Mouse (Mus musculus): Measurements from ENCODE around the gene AF067061. TPM values are rescaled to one million over a fixed set of nuclear protein-coding genes. Genes with fewer than 3 reads are reported as not detected.
"Not testable (repeated sequence)": the region's sequence is repeated elsewhere in the genome, so short reads cannot be mapped to it uniquely, and the experiment has no call there.

AF067061 gene
- not detected for total RNA-seq (2021)
- long read RNA-seq, experiment 1 = 0 reads
- long read RNA-seq, experiment 2 = 0 reads

DNA sequence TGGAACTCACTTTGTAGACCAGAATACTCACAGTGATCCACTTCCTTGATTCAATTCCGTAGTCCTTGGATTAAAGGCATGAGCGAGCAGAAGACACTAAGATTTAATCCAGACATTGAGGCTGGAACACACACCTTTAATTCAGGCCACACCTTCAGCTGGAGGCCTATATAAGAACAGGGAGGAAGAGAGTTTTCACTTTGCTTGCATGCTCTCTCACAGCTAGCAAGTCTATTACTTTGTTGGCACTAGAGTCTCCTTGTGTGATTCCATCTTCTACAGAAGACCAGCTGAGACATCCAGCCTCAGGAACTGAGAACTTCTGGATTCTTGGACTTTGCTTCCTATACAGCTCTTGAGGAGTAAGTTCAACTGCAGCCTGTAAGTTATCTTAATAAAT, at the start of gene AF067061:
Gene AF067061, plus strand, starts transcription at position 245 of the 400 bp plus-strand sequence.
- intact Hi-C loops (cut with DNase I; ENCODE audit: low total_unique reads); DNase-seq: not testable (repeated sequence)

DNA sequence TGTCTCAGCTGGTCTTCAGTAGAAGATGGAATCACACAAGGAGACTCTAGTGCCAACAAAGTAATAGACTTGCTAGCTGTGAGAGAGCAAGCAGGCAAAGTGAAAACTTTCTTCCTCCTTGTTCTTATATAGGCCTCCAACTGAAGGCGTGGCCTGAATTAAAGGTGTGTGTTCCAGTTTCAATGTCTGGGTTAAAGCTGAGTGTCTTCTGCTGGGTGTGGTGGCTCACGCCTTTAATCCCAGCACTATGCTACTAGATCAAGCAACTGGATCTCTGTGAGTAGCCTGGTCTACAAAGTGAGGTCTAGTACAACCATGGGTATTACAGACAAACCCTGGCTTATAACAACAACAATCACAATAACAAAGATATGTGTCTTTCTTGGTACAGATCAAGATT, 47.1 kb upstream of the AF067061 start, which contains the start of gene Gm21762:
Gene Gm21762, minus strand, starts transcription at position 101 of the 400 bp plus-strand sequence.
- DNase-seq; intact Hi-C loops (cut with DNase I; ENCODE audit: low total_unique reads): not testable (repeated sequence)

- DNase-seq; intact Hi-C loops (cut with DNase I; ENCODE audit: low total_unique reads): not testable (repeated sequence)
Observed at GRCm38 (mm10) chr13:120220922-120221321, 42.0 kb upstream of the AF067061 start.

DNA sequence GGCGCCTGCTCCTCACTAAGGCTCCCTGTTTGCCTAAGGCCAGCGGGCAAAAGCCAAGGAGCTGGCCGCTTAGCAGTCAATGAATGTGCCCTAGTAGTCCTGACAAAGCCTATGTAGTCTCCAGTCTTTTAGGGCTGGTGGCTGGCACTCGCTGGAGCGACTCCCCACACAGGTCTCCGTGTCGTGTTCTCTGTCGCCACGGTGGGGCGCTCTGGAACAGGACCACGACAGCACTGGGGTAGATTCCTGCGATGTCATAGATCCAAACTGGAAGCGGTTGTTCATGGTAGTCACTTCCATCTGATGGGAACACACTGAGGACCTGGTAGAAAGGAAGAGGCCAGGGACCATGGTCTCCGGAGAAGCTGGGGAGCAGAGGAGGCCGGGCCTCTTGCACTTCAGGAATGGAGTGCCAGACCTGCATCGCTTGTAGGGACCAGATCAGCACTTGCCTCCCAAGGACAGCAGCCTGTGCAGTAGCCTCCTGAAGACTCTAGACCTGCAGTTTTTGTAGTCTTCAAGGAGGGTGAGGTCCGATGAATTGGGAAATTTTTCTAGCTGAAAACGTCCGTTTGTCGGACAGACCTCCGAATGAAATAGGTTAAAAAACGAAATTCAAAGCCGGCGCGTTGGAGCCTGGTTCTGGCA, 39.8 kb upstream of the AF067061 start:
- DNase-seq; intact Hi-C loops (cut with DNase I; ENCODE audit: low total_unique reads): not testable (repeated sequence)

DNA sequence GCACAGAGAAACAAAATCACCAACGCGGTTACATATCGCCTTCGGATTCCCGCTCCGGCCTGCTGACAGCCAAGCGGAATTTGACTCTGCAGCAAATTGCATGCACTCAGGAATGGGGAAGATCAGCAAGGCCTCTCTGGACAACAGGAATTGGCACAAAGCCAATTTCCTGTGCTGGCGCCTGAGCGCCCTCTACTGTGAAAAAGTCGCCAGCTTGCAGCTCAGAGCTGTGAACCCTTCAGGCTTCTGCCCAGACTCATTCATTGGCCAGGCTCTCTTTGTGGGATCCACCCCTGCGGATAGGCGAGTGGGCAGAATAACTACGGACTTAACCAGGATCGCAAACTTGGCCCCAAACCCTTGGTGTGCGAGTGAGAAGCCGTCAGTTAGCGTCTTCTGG, 31.1 kb upstream of the AF067061 start:
- DNase-seq; intact Hi-C loops (cut with DNase I; ENCODE audit: low total_unique reads): not testable (repeated sequence)

- DNase-seq; intact Hi-C loops (cut with DNase I; ENCODE audit: low total_unique reads): not testable (repeated sequence)
Observed at GRCm38 (mm10) chr13:120232447-120233049, 30.4 kb upstream of the AF067061 start.

GRCm38 (mm10) chr13:120238811-120239210, 24.1 kb upstream of the AF067061 start, which contains the start of gene Gm21731:
TSS of gene Gm21731 (plus strand) at chr13:120239111.
- DNase-seq; intact Hi-C loops (cut with DNase I; ENCODE audit: low total_unique reads): not testable (repeated sequence)

- DNase-seq; intact Hi-C loops (cut with DNase I; ENCODE audit: low total_unique reads): not testable (repeated sequence)
Observed at GRCm38 (mm10) chr13:120251208-120251924, 11.5 kb upstream of the AF067061 start.

GRCm38 (mm10) chr13:120258817-120259658, 3.9 kb upstream of the AF067061 start:
- DNase-seq; intact Hi-C loops (cut with DNase I; ENCODE audit: low total_unique reads): not testable (repeated sequence)

DNA sequence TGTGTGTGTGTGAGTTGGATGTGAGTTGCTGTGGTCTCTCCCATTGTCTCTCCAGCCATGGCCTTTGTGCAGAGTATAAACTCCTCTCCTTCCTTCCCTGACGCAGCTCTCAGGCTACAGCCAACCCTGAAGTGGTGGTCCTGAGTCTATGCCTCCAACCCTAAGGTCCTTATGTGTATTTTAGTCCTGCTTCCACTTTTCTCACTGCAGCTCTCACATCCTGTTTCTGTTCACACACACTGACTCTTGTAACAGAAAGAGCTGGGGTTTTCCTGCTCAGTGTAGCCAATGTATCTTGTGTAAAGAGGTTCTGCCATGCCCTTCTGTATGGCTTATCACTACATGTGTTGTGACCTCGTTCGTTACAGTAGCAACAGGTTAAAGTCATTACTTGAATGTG, 3.2 kb upstream of the AF067061 start:
- intact Hi-C loops (cut with DNase I; ENCODE audit: low total_unique reads); DNase-seq: not testable (repeated sequence)

DNA sequence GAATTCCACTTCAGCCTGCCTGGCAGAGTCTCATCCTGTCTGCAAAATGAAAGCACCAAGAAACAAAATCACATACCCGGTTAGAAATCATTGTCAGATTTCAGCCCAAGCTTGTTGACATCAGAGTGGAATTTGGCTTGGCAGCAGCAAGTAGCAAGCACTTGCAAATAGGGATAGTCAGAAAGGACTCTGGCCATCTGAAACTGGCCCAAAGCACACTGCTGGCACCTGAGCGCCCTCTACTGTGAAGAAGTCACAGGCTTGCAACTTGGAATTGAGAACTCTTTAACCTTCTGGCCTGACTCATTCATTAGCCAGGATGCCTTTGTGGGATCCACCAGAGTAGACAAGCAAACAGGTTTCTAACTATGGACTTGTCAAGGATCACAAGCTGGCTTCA, 14.9 kb downstream of the AF067061 start:
- not testable (repeated sequence) for DNase-seq

DNA sequence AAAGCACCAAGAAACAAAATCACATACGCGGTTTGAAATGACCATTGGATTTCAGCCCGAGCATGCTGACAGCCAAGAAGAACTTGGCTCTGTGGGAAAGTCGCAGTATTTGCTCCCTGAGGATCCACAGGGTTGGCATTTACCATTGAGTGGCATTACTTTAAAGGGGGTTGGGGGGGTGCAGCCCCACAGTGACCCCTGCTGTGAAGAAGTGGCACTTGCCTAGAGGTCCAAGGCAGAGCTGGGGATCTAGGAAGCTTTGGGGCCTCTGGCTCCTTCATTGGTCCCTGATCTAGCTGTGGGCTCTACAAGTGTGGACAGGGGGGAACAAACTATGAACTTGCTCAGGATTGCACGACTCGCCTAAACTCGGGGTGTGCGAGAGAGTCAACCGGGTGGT, 15.9 kb downstream of the AF067061 start:
- intact Hi-C loops (cut with DNase I; ENCODE audit: low total_unique reads) = no loop called here
- no peak for DNase-seq

More for the DNA sequence above, 14.9 kb downstream of the AF067061 start:
- intact Hi-C loops (cut with DNase I; ENCODE audit: low total_unique reads) = not testable (repeated sequence)

DNA sequence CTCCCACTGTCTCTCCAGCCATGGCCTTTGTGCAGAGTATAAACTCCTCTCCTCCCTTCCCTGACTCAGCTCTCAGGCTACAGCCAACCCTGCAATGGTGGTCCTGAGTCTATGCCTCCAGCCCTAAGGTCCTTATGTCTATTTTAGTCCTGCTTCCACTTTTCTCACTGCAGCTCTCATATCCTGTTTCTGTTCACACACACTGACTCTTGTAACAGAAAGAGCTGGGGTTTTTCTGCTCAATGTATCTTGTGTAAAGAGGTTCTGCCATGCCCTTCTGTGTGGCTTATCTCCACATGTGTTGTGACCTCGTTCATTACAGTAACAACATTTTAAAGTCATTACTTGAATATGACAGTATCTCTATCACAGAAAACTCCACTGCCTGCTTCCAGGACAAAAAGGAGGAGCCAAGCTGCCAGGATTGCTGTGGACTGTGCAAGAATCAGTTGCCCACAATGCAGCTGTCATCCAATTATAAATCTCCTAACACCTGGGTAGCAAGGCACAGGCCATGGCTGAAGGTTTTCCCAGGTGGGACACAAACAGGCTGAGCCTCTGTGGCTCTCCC, 36.5 kb downstream of the AF067061 start:
- intact Hi-C loops (cut with DNase I; ENCODE audit: low total_unique reads) = no loop called here
- DNase-seq = no peak

- no peak for DNase-seq
- intact Hi-C loops (cut with DNase I; ENCODE audit: low total_unique reads) = no loop called here
Observed at GRCm38 (mm10) chr13:120299991-120300442, 37.1 kb downstream of the AF067061 start, which contains the start of gene BC147527. TSS of gene BC147527 (plus strand) at chr13:120300392.

GRCm38 (mm10) chr13:120300853-120301252, 37.9 kb downstream of the AF067061 start:
- intact Hi-C loops (cut with DNase I; ENCODE audit: low total_unique reads) = no loop called here
- no peak for DNase-seq

DNA sequence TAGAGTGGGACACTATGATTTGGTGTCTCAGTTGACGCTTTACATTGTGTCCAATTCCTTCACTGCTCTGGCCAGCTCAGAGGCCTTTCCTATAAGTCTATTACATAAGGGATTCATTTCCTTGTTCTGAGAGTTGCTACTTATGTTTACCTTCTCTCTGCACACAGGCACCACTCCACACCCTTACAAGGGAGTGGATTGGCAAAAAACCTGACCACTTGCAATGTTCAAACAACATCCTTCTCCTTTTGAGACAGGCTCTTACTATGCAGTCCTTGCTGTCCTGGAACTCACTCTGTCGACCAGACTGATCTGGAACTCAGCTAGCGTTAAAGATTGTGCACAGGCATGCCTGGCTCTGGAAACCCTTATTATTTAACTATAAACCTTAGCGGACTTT, 47.8 kb downstream of the AF067061 start:
- DNase-seq = no peak
- intact Hi-C loops (cut with DNase I; ENCODE audit: low total_unique reads) = no loop called here

DNA sequence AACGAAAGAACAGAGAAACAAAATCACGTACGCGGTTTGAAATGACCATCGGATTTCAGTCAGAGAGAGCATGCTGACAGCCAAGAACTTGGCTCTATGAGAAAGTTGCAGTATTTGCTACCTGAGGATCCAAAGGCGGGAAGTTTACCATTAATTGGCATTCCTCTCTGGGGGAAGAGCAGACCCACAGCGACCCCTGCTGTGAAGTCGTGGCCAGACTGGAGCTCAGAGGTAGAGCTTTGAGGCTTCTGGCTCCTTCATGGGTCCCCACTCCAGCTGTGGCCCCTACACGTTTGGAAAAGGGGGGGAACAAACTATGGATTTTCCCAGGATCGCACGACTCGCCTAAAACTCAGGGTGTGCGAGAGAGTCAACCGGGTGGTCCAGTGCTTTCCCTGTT, 50.7 kb downstream of the AF067061 start:
- intact Hi-C loops (cut with DNase I; ENCODE audit: low total_unique reads) = no loop called here
- no peak for DNase-seq
